Mouse (Mus musculus) cerebellum, postnatal 25 days (tissue): ENCODE data around the gene Dennd6b.
A peak's percentile ranks its signal among the peaks of the same experiment; 100 is the strongest.

Source experiments
- DNase-seq, 2 experiments: peaks; one replicate each; pipeline ENCODE4 v3.0.0; 2021; ENCODE audit warnings: mixed read lengths in 2 of 2

Dennd6b gene

GRCm38 (mm10) chr15:89196313-89196706, at the start of gene Dennd6b:
Dennd6b (minus strand) TSS chr15:89196496.
- peak; percentile 96 to 97 for DNase-seq

DNA sequence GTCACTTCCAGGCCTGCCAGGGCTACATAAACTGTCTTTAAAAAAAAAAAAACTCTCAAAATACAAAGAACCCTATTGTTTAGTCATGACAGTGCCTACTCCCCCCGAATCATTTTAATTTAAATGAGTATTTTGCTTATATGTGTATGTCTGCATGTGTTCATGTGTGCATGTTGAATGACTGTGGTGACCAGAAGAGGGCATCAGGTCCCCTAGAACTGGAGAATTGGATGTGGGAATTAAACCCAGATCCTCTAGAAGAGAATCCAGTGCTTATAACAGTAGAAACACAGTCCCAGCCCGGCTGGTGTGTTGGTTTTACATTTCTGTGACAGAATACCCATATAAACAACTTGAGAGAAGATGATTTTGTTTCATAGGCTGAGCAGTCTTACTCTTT, 44.7 kb upstream of the Dennd6b start:
- DNase-seq: peak in 1 of 2 experiments; percentile 36

DNA sequence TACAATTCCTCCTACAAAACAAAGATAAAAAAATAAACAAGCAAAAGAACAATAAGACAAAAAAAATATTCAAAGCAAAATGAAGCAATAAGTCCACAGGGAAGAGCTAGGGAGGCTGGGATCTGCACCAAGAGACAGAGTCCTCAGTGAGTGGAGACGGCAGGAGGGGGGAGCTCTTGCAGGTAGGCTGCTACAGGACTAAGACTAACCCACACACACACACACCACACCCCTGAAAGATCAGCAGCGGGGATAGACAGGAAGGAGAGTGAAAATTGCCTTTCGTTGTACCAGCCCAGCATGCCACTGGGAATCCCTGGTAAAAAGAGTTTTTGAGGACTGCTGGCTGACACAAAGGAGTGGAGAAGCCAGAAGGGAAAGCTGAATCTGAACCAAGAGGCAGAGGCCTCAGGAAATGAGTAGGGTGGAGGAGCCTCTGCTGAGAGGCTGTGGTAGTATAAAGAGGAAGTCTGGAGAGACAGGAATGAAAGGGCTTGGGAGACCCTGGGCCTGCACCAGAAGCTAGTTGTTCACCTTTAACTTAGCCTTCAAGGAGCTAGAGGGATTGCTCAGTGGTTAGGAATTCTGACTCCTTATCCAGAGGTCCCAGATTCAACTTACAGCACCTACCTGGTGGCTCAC, 43.6 kb upstream of the Dennd6b start:
- DNase-seq: no peak

DNA sequence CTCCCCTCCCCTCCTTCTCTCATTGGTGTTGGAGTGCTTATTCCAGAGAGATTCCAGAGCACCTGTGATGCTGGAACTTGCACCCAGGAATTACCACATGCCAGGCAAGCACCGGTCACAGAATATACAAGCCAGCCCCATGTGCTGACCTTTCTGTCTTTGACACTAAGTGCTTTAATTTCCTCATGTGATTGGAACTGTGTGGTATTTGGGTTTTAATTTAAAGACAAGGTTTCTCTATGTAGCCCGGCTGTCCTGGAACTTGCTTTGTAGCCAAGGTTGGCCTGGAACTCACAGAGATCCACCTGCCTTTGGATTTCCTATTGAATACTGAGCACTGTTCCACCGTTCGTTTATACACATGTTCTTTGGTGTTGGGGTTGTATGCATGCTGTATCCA, 37.8 kb upstream of the Dennd6b start:
- no peak for DNase-seq

DNA sequence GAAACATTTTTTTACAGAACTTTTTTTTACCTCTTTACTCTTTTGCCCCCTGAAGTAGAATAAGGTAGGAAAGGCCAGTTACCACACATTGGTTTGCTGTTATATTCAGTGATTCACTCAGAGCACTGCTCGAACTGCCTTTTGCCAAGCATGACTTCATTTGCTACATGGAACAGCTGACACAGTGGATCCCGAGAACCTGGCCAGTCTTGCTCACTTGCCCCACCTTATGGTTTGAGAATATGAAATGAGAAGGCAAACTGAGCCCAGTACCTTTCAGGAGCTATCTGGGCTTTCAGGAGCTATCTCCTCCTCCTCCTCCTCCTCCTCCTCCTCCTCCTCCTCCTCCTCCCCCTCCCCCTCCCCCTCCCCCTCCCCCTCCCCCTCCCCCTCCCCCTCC, 37.3 kb upstream of the Dennd6b start:
- peak; percentile 72 to 80 for DNase-seq

- peak; percentile 68 to 74 for DNase-seq
Observed at GRCm38 (mm10) chr15:89215611-89216233, 19.4 kb upstream of the Dennd6b start.

GRCm38 (mm10) chr15:89214953-89215352, 18.7 kb upstream of the Dennd6b start:
- peak; percentile 31 to 55 for DNase-seq

DNA sequence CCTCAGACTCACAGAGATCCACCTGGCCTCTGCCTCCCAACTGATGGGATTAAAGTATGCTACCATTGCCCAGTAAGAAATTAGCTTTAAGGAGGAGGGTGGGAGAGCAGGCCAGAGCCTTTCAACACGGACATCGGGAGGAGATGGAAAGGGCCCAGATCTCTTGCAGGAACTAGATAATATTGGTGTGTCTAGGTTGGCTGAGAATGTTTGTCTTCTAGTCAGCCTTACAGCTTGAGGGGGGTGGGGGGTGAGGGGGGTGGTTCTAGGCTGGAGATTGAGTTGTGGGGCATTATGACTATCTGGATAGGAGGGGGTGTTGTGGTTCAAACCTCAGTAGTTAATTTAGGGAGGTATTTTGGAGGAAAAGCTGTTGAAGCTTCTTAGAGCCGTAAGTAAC, 17.2 kb upstream of the Dennd6b start:
- DNase-seq: no peak

DNA sequence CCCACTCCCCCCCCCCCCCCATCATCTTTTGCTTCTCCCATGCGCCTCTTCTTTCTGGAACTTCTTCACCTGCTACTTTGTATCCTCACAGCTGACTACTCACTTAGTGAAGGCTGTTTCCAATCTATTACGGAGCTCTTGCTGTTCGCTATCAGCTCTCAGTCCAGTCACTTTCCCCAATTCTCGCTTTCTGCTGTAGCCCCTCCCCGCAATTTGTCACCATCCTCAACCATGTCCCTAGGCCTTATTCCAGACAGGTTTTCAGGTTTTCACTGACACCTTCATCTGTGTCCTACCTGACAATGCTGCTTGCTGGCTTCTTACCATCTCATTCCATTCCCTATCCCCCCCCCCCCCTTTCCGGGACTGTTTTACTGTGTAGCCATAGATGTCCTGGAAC, 16.2 kb upstream of the Dennd6b start:
- DNase-seq: peak; percentile 26 to 32

- DNase-seq: peak in 1 of 2 experiments; percentile 63
Observed at GRCm38 (mm10) chr15:89211716-89212461, 15.6 kb upstream of the Dennd6b start.

DNA sequence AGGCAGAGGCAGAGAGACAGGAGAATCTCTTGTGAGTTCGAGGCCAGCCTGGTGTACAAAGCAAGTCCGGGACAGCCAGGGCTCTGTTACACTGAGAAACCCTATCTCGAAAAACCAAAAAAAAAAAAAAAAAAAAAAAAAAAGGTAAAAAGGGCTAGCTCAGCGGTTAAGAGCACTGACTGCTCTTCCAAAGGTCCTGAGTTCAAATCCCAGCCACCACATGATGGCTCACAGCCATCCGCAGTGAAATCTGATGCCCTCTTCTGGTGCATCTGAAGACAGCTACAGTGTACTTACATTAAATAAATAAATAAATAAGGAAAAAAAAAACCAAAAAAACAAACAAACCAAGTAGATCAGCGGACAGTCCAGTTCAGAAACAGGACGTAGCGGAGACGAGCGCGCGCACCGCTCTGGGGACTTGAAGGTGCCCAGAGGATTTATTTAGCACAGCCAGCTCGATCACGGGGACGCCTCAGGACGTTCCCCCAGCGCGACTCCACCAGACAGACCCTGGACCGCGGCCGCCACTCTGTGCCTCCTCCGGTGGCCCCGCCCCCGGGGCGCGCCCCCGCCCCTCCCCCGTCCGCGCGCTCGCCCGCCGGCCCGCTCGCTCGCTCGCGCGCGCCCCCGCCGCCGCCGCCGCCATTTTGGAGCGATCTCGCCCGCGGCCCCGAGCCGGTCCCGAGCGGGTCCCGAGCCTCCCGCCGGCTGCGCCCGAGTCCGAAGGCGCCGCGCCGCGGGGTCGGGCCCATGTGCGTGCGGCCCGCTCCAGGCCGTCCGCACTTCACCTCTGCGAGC, 14.8 kb upstream of the Dennd6b start, which contains the start of gene Ppp6r2:
Ppp6r2 (plus strand) TSS at position 639 of the 801 bp plus-strand sequence.
- peak; percentile 90 to 95 for DNase-seq

DNA sequence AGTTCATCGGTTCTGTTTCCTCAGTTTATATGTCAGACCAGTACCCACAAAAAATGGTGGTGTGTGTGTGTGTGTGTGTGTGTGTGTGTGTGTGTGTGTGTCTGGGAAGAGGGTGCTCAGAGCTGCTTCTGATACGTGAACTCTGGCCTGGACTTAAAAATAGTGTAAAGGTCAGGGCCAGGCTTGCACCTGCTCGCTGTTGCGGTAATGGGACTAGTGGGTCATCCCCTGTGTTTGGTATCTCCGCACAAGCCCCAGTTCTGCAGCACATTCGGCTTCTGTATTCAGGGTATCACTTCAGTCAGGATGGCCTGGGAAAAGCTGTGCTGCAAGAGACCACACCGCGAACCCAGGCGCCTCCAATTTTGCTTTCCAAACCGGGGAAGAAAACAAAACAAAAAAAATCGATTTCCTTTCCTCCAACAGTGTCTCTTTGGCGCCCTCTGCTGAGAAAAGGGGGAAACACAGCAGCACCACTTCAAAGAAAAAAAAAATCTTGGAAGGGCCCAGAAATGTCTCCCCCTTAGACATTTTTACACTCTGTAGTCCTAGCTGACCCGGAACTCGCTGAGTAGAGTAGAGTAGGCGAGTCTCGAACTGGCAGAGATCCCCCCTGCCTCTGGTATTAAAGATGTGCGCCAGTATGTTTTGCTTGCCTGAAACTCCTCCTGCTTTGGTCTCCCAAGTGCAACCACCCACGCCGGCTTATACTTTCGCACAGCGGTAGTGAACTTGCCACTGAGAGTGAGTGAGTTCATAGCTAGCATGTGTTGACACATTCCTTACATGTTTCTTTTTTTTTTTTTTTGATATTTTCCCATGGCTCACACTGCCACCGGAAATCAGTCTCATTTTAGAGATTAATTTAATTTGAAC, 13.8 kb upstream of the Dennd6b start:
- peak; percentile 92 to 95 for DNase-seq

- no peak for DNase-seq
Observed at GRCm38 (mm10) chr15:89207457-89207856, 11.2 kb upstream of the Dennd6b start.

DNA sequence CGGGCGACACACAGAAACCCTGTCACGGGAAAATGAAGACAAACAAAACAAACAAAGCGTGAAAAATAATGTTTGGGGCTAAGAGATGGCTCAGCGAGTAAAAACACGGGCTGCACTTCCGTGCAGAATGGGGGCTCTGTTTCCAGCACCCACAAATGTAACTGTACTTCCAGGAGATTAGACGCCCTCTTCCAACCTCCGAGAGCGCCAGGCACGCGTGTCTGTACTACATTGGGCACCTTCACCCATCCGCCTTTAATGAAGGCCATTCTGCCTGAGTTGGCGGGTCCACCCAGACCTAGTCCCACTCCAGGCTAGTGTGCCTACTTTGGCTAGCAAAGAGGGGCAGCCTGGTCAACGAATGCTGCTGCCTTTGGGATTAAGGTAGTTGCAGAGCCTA, 760 bp upstream of the Dennd6b start:
- peak in 1 of 2 experiments; percentile 50 for DNase-seq

GRCm38 (mm10) chr15:89195690-89196312, 495 bp downstream of the Dennd6b start:
- peak; percentile 90 to 94 for DNase-seq

GRCm38 (mm10) chr15:89195261-89195681, 1.0 kb downstream of the Dennd6b start:
- peak in 1 of 2 experiments; percentile 47 for DNase-seq

DNA sequence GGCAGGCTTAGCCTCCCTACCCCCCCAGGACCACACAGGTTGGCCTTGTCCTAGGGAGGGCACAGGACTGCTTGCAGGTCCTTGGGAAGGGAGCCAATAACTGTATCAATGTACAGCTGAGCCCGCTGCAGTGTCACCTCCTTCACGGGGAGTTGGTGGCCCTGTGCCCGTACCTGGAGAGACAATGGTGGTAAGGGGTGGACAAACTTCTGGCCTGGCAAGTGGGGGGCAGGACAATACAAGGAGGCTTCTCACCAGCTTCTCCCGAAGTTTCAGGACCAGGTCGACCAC, 11.4 kb downstream of the Dennd6b start:
- peak in 1 of 2 experiments; percentile 25 for DNase-seq

DNA sequence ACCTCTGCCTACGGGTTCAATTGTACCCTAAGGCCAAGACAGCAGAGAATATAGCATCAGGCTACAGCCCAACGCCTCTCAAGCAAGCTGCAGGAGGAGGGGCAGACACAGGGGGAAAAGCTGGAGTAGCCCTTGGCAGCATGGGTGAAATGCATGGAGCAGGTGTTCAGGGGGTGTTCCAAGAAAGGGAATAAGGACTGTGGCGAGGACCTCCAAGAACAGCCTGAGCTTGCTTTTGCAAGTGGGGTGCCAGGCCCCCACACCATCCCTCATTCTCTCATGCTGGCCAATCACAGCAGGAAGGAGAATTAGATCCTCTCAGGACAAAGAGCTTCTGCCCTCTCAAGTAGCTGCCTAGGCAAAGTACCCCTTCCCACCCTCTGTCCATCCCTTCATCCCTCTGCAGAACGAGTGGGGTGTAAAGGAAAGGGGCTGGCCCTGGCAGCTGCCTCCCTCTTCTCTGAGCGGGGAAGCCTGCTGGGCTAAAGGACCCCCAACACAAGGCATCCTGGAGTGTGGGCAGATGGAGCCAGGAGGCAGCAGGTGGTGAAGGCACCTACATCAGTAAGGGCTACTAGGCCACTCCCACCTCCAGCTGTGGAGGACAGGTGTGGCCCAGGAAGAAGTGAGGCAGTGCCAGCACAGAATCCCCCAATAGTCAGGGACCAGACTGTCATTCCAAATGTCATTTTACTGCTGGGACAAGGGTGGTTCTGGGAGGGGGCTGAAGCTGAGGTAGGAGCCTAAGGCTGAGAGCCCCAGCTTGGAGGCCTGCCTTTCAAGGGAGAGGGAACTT, 12.0 kb downstream of the Dennd6b start:
- peak; percentile 18 to 34 for DNase-seq

DNA sequence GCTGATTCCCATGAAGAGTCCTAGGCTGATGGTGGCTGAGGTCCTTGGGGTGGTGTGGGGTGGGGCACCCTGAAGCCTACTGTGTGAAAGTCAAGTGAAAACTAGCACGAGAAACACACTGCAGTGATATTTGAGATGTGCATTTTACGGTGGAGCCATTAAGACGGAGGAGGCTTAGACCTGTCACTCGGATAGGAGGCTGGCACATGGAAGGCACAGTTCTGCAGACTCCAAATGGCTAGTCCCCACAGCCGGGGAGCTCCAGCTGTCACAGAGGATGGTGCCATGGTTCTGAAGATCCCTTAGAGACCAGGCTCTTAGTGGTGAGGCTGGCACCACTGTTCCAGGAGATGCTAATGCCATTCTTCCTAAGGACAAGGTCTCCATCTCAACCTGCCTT, 13.5 kb downstream of the Dennd6b start:
- DNase-seq: peak in 1 of 2 experiments; percentile 40

DNA sequence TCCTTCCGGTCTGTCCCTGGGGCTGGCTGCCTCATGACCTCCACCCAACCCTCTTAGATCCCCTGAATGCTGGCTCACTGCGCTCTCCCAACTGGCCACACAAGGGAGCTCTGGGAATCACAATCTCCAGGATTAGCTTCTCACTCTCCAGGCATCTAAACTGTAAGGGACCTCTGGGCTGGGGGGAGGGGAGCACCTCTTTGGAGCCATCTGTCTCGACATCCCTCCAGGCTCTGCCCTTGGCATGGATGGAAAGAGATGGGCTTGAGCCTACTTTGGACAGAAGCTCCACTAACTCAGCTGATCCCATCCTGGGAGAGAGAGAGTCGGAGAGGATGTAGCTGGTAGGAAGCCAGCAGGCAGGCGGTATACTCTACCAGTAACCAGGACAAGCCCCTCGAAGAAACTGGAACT, 14.0 kb downstream of the Dennd6b start:
- DNase-seq: peak; percentile 75 to 79
